8 mouse cellular contexts compared by ENCODE assay signal in genomic region chr12:12680371-12680921, GRCm38 (mm10).
DNase-seq lines count a peak whose midpoint lies in the region; ATAC-seq and TF ChIP-seq lines count a peak whose summit lies in the region.

No protein-coding gene starts in this region.

- peak overlapping the region; percentile 65 for H3K9ac ChIP-seq in heart, embryonic 14.5 days (ENCODE audit: low read length)
- peak overlapping the region; percentile 46; the same call in 1 of the 2 replicates for H3K9ac ChIP-seq in midbrain, postnatal 0 days (replicated peaks; ENCODE audit: low read length, poor library complexity, severe bottlenecking)

- H3K27me3 ChIP-seq in heart, embryonic 14.5 days (ENCODE audit: control insufficient read depth, insufficient read depth, low read length): no peaks in the 10 kb centered on the region
- H3K27me3 ChIP-seq in midbrain, postnatal 0 days (ENCODE audit: insufficient read depth, low read length): no peaks in the 10 kb centered on the region

- TF ChIP-seq CTCF in midbrain, postnatal 0 days (IDR thresholded peaks at IDR 0.05): peak; percentile 19; the same call in 1 of the 2 replicates

- H3K4me3 ChIP-seq in heart, embryonic 14.5 days (ENCODE audit: control insufficient read depth in 1 of 2, insufficient read depth in 1 of 2, low read depth in 1 of 2, low read length in 2 of 2): peak overlapping the region; percentile 33 to 35
- peak overlapping the region; percentile 20; the same call in 1 of the 2 replicates for H3K4me3 ChIP-seq in midbrain, postnatal 0 days (ENCODE audit: low read depth, low read length)

- no peaks in the 10 kb centered on the region for H3K9me3 ChIP-seq in heart, embryonic 14.5 days (ENCODE audit: control insufficient read depth, low read length)
- no peaks in the 10 kb centered on the region for H3K9me3 ChIP-seq in midbrain, postnatal 0 days (ENCODE audit: low read length)

- DNase-seq in adrenal gland, adult (ENCODE audit: inconsistent age in 2 of 2, low spot score in 1 of 2): peak; percentile 19 to 55
- DNase-seq in adrenal gland, adult 8-10 months: no peak
- DNase-seq in embryo, embryonic 10 days (ENCODE audit: low spot score): peak; percentile 91
- DNase-seq in left cerebral cortex, adult 18-20 months (ENCODE audit: low spot score in 2 of 2): peak; percentile 28 to 53
- peak; percentile 84 for DNase-seq in midbrain, postnatal 0 days (ENCODE audit: low spot score)
- DNase-seq in natural killer cell, adult 2 months (ENCODE audit: low spot score in 2 of 2): no peak

- H3K4me1 ChIP-seq in heart, embryonic 14.5 days (ENCODE audit: control insufficient read depth in 2 of 2, insufficient read depth in 2 of 2, low read length in 2 of 2): peaks cover 27 to 34% of the 10 kb centered on the region in 2 experiments
- peaks cover 7% of the 10 kb centered on the region for H3K4me1 ChIP-seq in midbrain, postnatal 0 days (ENCODE audit: insufficient read depth, low read length)

- 7% methylated on average over 14 of the region's 14 CpGs for WGBS in heart, embryonic 14.5 days
- WGBS in midbrain, postnatal 0 days: 4% methylated on average over 14 of the region's 14 CpGs

- H3K27ac ChIP-seq in heart, embryonic 14.5 days (replicated peaks in 1 of 2; ENCODE audit: control insufficient read depth in 1 of 2, insufficient read depth in 1 of 2, low read depth in 2 of 2, low read length in 2 of 2): peak overlapping the region; percentile 85 to 90
- peak overlapping the region; percentile 81 for H3K27ac ChIP-seq in midbrain, postnatal 0 days (ENCODE audit: low read depth, low read length)

- peak overlapping the region; percentile 66 for H3K4me2 ChIP-seq in heart, embryonic 14.5 days (ENCODE audit: low read length)
- H3K4me2 ChIP-seq in midbrain, postnatal 0 days (ENCODE audit: low read depth, low read length, poor library complexity, severe bottlenecking): peak overlapping the region; percentile 44

- ATAC-seq in heart, embryonic 14.5 days (ENCODE audit: insufficient number of reproducible peaks, insufficient read depth, low FRiP score, low read depth): peak; percentile 71; the same call in 1 of the 2 replicates
- ATAC-seq in midbrain, postnatal 0 days (ENCODE audit: low FRiP score): peak; percentile 82
- no peak for ATAC-seq in granulocyte monocyte progenitor cell, adult 5-6 weeks (replicated peaks; ENCODE audit: poor library complexity, severe bottlenecking)

- no peaks in the 10 kb centered on the region for H3K36me3 ChIP-seq in heart, embryonic 14.5 days (ENCODE audit: control insufficient read depth, insufficient read depth, low read length)
- no peaks in the 10 kb centered on the region for H3K36me3 ChIP-seq in midbrain, postnatal 0 days (ENCODE audit: insufficient read depth, low read length)

Comparison
In these comparisons a context has a peak if more than half of its experiments do, and no peak if none do; other contexts are left out.
1. DNase-seq: peak in adrenal gland, adult (2 of 2), embryo, embryonic 10 days (single experiment), left cerebral cortex, adult 18-20 months (2 of 2) and midbrain, postnatal 0 days (single experiment); none in adrenal gland, adult 8-10 months (single experiment) and natural killer cell, adult 2 months (0 of 2).